Mouse (Mus musculus) kidney, postnatal 0 days (tissue): ENCODE measurements around the gene Rhbg. TPM values are rescaled to one million over a fixed set of nuclear protein-coding genes. Genes with fewer than 3 reads are reported as not detected.
"Not testable (repeated sequence)": the region's sequence is repeated elsewhere in the genome, so short reads cannot be mapped to it uniquely, and the experiment has no call there.

Experiments used
- ATAC-seq: fragments of 200-750 bp; cut with Nextera tagmentation; replicated peaks from 2 replicates; pipeline ENCODE4 v1.8.0; 2017; ENCODE audit warnings: low read depth, moderate number of reproducible peaks, moderate TSS enrichment, moderate library complexity; ENCODE audit not compliant: low FRiP score
- DNase-seq: peaks from one replicate; pipeline ENCODE4 v3.0.0-alpha.2; 2016; ENCODE audit warnings: low spot score
- H3K27ac ChIP-seq: fragments of 300-500 bp; sonication (generic); 2 replicates; pipeline ENCODE4 v1.5.1; 2014; ENCODE audit warnings: mild to moderate bottlenecking
- H3K27me3 ChIP-seq: fragments of 300-500 bp; sonication (generic); 2 replicates; pipeline ENCODE4 v1.6.1; 2014; ENCODE audit warnings: low read length, mixed read lengths; ENCODE audit not compliant: insufficient read depth
- H3K36me3 ChIP-seq: fragments of 300-500 bp; sonication (generic); 2 replicates; pipeline ENCODE4 v1.6.1; 2014; ENCODE audit warnings: low read length, mixed read lengths; ENCODE audit not compliant: insufficient read depth
- H3K4me1 ChIP-seq: fragments of 300-500 bp; sonication (generic); replicated peaks from 2 replicates; pipeline ENCODE4 v1.6.1; 2014; ENCODE audit warnings: antibody characterized with exemption, low read length, mixed read lengths; ENCODE audit not compliant: insufficient read depth
- H3K4me2 ChIP-seq: fragments of 300-500 bp; sonication (generic); 2 replicates; pipeline ENCODE4 v1.6.1; 2014; ENCODE audit warnings: mild to moderate bottlenecking, low read length, moderate library complexity, mixed read lengths
- H3K4me3 ChIP-seq: fragments of 300-500 bp; sonication (generic); replicated peaks from 2 replicates; pipeline ENCODE4 v1.5.1; 2014; ENCODE audit warnings: low read depth, low read length
- H3K9ac ChIP-seq: fragments of 300-500 bp; sonication (generic); 2 replicates; pipeline ENCODE4 v1.6.1; 2014; ENCODE audit warnings: low read depth, low read length
- H3K9me3 ChIP-seq: fragments of 300-500 bp; sonication (generic); replicated peaks from 2 replicates; pipeline ENCODE4 v1.6.1; 2016; ENCODE audit warnings: low read length, inconsistent platforms, mixed read lengths
- CTCF ChIP-seq: IDR thresholded peaks from 2 replicates; pipeline ENCODE4 v1.5.1; 2016; ENCODE audit warnings: antibody characterized with exemption, low read depth, mild to moderate bottlenecking, moderate library complexity
- WGBS: fragments of 180-500 bp; shearing (Covaris S2); extraction: QIAGEN DNeasy Blood & Tissue Kit; methylation state at CpG from one replicate; pipeline ENCODE4 v1.1.7; 2014; 5-methylcytosine and 5-hydroxymethylcytosine counted together
- polyA plus RNA-seq: library from polyadenylated mRNA; unstranded; fragments of >200 nt; fragmentation: Nextera tagmentation; extraction: Ambion mirVana; gene quantifications from 2 replicates; pipeline ENCODE4 v1.2.1, GENCODE M21; 2015

Rhbg gene
- polyA plus RNA-seq, 1 experiment from 2014 or later, result 23.2 TPM

DNA sequence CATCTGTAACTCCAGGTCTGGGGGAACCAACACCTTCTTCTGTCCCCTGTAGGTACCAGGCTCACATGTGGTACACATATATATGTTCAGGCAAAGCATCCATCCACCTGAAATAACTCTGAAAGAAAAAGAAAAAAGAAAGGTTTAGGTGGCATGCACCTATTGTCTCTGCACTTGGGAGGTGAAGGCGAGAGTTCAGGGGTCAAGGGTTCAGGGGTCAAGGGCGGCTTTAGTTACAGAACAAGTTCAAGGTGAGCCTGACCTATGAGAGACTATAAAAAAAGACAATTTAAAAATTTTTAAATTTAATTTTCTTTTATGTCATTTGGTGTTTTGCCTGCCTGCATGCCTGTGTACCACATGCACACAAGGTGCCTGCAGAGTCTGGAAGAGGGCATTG is 25.5 kb upstream of the Rhbg start:
- no peaks in the 10 kb centered on the region for H3K27me3 ChIP-seq
- ATAC-seq (no peak), DNase-seq (no peak)
- H3K4me3 ChIP-seq, result no peak overlapping the region
- no peaks in the 10 kb centered on the region for H3K9me3 ChIP-seq
- no peaks in the 10 kb centered on the region for H3K4me1 ChIP-seq
- no peak overlapping the region for H3K4me2 ChIP-seq
- no peaks in the 10 kb centered on the region for H3K36me3 ChIP-seq
- 83% methylated on average over 2 of the region's 2 CpGs for WGBS
- TF ChIP-seq CTCF, result no peak
- H3K27ac ChIP-seq, result no peak overlapping the region
- H3K9ac ChIP-seq, result no peak overlapping the region

DNA sequence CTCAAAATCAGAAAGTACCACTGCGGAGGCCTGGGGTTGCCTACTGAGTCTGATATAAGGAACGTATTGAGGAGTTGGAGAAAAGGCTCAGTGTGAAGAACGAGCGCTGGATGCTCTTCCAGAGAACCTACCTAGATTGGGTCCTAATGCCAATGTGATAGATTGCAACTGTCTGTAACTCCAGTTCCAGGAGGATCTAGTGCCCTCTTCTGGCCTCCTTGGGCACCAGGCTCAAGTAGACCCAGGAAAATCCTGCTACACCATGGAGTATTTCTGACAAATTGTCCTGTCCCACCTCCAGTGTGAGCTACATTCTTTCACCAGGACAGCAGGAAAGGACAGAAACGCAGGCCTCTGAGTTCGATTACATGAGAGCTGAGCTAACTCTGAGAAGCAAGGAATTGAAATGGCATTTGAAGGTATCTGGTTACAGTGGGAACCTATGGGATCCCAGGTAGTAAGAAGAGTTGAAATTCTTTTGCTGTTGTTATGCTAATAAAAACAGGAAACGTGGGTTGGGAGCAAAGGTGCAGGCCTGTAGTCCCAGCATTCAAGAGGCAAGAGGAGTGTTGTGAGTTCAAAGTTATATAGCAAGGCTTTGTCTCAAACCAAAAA is 22.1 kb upstream of the Rhbg start:
- DNase-seq, result peak; percentile 50
- H3K9me3 ChIP-seq, result no peaks in the 10 kb centered on the region
- H3K36me3 ChIP-seq, result no peaks in the 10 kb centered on the region
- no peak overlapping the region for H3K9ac ChIP-seq
- H3K4me2 ChIP-seq, result no peak overlapping the region
- no peaks in the 10 kb centered on the region for H3K4me1 ChIP-seq
- 35% methylated on average over 7 of the region's 7 CpGs for WGBS
- peak; percentile 79 for TF ChIP-seq CTCF
- no peak for ATAC-seq
- H3K27me3 ChIP-seq, result no peaks in the 10 kb centered on the region
- H3K27ac ChIP-seq, result no peak overlapping the region
- no peak overlapping the region for H3K4me3 ChIP-seq

- Histone ChIP-seq H3K4me3 (no peak overlapping the region), H3K4me1 (no peaks in the 10 kb centered on the region), H3K4me2 (no peak overlapping the region), H3K9ac (no peak overlapping the region), H3K36me3 (no peaks in the 10 kb centered on the region), H3K27me3 (no peaks in the 10 kb centered on the region), H3K9me3 (no peaks in the 10 kb centered on the region), H3K27ac (no peak overlapping the region)
- TF ChIP-seq CTCF, result no peak
- 89% methylated on average over 2 of the region's 2 CpGs for WGBS
- ATAC-seq, result no peak
- no peak for DNase-seq
These were observed 21.6 kb upstream of the Rhbg start for GRCm38 (mm10) chr3:88276121-88276520.

DNA sequence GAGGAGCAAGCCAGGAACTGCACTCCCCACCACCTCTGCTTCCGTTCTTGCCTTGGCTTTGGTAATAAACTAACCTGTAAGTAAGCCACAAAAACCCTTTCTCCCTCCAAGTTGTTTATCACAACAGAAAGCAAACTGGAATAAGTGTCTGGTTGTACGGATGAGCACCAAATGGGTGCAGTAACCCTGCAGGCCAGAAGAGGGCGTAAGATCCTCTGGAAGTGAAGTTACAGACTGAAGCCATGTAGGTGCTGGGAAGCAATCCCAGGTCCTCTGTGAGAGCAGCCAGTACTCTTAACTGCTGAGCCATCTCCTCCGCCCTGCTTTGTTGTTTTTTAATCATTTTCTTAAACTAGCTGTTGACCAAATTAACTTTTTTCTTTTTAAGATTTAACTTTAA is 19.5 kb upstream of the Rhbg start:
- no peak overlapping the region for H3K27ac ChIP-seq
- TF ChIP-seq CTCF, result peak; percentile 36
- no peaks in the 10 kb centered on the region for H3K9me3 ChIP-seq
- H3K4me3 ChIP-seq, result no peak overlapping the region
- 98% methylated on average over 4 of the region's 4 CpGs for WGBS
- H3K4me1 ChIP-seq, result no peaks in the 10 kb centered on the region
- H3K27me3 ChIP-seq, result no peaks in the 10 kb centered on the region
- ATAC-seq, result no peak
- DNase-seq, result no peak
- no peak overlapping the region for H3K9ac ChIP-seq
- no peak overlapping the region for H3K4me2 ChIP-seq
- H3K36me3 ChIP-seq, result no peaks in the 10 kb centered on the region

GRCm38 (mm10) chr3:88271859-88272258 is 17.4 kb upstream of the Rhbg start:
- Histone ChIP-seq H3K27ac (no peak overlapping the region), H3K4me1 (no peaks in the 10 kb centered on the region), H3K4me2 (no peak overlapping the region), H3K4me3 (no peak overlapping the region), H3K9me3 (no peaks in the 10 kb centered on the region), H3K36me3 (no peaks in the 10 kb centered on the region), H3K9ac (no peak overlapping the region), H3K27me3 (no peaks in the 10 kb centered on the region)
- TF ChIP-seq CTCF, result no peak
- DNase-seq (no peak), ATAC-seq (no peak)
- WGBS, result 88% methylated on average over 3 of the region's 3 CpGs

DNA sequence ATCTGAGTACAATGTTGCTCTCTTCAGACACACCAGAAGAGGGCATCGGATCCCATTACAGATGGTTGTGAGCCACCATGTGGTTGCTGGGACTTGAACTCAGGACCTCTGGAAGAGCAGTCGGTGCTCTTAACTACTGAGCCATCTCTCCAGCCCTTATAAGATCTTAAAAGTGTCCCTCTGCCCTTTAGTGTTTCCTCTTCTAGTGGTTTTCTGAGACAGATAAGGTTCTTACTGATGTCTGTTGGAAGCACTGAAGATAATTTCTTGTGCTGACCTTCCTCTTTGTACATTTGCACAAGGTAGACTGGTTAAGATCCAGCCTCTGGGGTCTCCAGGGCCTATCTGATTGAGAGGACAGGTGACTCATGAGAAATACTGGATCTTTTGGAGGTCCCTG is 16.8 kb upstream of the Rhbg start:
- not testable (repeated sequence) for ATAC-seq, H3K36me3 ChIP-seq, H3K4me2 ChIP-seq, DNase-seq, H3K27me3 ChIP-seq, H3K4me3 ChIP-seq, H3K4me1 ChIP-seq, H3K27ac ChIP-seq, H3K9me3 ChIP-seq, H3K9ac ChIP-seq
- WGBS, result 94% methylated on average over 2 of the region's 2 CpGs

DNA sequence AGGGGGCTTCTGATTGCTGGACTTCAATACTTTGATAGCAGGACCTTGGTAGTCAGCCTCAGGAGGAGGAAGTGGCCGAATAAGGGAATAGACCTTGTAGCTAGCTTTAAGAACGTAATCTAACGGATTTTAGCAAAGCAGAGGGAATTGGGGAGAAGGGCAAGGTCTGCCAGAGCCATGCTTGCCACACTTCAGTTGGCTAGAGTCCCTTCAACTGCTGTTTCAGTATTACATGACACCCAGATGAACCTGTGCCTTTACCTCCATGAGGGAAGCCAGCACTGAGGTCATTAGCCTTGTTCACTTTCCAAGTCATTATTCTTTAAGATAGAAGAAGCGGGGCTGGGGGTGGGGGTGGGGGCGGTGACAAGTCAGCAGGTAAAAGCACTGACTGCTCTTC is 14.5 kb upstream of the Rhbg start:
- Histone ChIP-seq H3K4me2 (no peak overlapping the region), H3K4me1 (no peaks in the 10 kb centered on the region), H3K9me3 (no peaks in the 10 kb centered on the region), H3K36me3 (no peaks in the 10 kb centered on the region), H3K27ac (no peak overlapping the region), H3K4me3 (no peak overlapping the region), H3K9ac (no peak overlapping the region), H3K27me3 (no peaks in the 10 kb centered on the region)
- TF ChIP-seq CTCF, result no peak
- 81% methylated on average over 5 of the region's 5 CpGs for WGBS
- DNase-seq (no peak), ATAC-seq (no peak)

GRCm38 (mm10) chr3:88268014-88268413 is 13.5 kb upstream of the Rhbg start:
- not testable (repeated sequence) for ATAC-seq
- 77% methylated on average over 6 of the region's 6 CpGs for WGBS

More at GRCm38 (mm10) chr3:88268014-88268413, 13.5 kb upstream of the Rhbg start:
- not testable (repeated sequence) for H3K4me3 ChIP-seq, H3K27me3 ChIP-seq, DNase-seq, H3K9me3 ChIP-seq, H3K27ac ChIP-seq, H3K4me1 ChIP-seq, H3K4me2 ChIP-seq, H3K36me3 ChIP-seq, H3K9ac ChIP-seq
